Mouse (Mus musculus) limb, embryonic 15.5 days (tissue): ENCODE data around the gene Fam57b. TPM values are rescaled to one million over a fixed set of nuclear protein-coding genes. Genes with fewer than 3 reads are reported as not detected.
A peak's percentile ranks its signal among the peaks of the same experiment; 100 is the strongest.

Experiments used
- ATAC-seq: fragments of 200-750 bp; cut with Nextera tagmentation; 2 replicates; pipeline ENCODE4 v1.8.0; 2017; ENCODE audit warnings: low read depth, moderate TSS enrichment; ENCODE audit not compliant: insufficient number of reproducible peaks, low FRiP score, low TSS enrichment
- H3K27ac ChIP-seq: fragments of 300-500 bp; sonication (generic); 2 replicates; pipeline ENCODE4 v1.5.1; 2015; ENCODE audit warnings: moderate library complexity, mild to moderate bottlenecking, inconsistent platforms
- H3K27me3 ChIP-seq: fragments of 300-500 bp; sonication (generic); 2 replicates; pipeline ENCODE4 v1.6.1; 2015; ENCODE audit warnings: inconsistent platforms
- H3K36me3 ChIP-seq: fragments of 300-500 bp; sonication (generic); 2 replicates; pipeline ENCODE4 v1.6.1; 2015; ENCODE audit warnings: inconsistent platforms
- H3K4me1 ChIP-seq: fragments of 300-500 bp; sonication (generic); 2 replicates; pipeline ENCODE4 v1.6.1; 2015; ENCODE audit warnings: inconsistent platforms
- H3K4me2 ChIP-seq: fragments of 300-500 bp; sonication (generic); 2 replicates; pipeline ENCODE4 v1.6.1; 2015; ENCODE audit warnings: mild to moderate bottlenecking, inconsistent platforms
- H3K4me3 ChIP-seq: fragments of 300-500 bp; sonication (generic); 2 replicates; pipeline ENCODE4 v1.5.1; 2015; ENCODE audit warnings: mild to moderate bottlenecking, inconsistent platforms
- H3K9ac ChIP-seq: fragments of 300-500 bp; sonication (generic); 2 replicates; pipeline ENCODE4 v1.6.1; 2015; ENCODE audit warnings: inconsistent platforms
- H3K9me3 ChIP-seq: fragments of 300-500 bp; sonication (generic); 2 replicates; pipeline ENCODE4 v1.6.1; 2016; ENCODE audit warnings: inconsistent platforms
- WGBS: fragments of 180-500 bp; shearing (Covaris S2); methylation state at CpG from one replicate; pipeline ENCODE4 v1.1.7; 2015; 5-methylcytosine and 5-hydroxymethylcytosine counted together
- polyA plus RNA-seq: library from polyadenylated mRNA; unstranded; fragments of >200 nt; fragmentation: Nextera tagmentation; extraction: Ambion mirVana; gene quantifications from 2 replicates; pipeline ENCODE4 v1.2.1, GENCODE M21; 2015

Gene Fam57b
- polyA plus RNA-seq, 1 experiment from 2014 or later = 0.56 TPM

DNA sequence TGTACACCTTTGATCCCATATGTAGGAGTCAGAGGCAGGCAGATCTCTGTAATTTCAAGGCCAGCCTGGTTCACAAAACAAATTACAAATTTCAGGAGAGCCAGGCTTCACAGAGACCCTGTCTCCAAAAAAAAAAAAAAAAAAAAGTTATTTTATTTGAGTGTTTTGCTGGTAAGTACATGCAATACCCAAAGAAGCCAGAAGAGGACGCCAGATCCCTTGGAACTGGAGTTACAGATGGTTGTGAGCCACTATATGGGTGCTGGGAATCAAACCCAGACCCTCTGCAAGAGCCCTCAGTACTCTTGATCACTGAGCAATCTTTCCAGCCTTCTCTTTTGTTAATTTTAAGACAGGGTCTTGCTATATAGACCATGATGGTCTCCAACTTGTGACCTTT lies 21.4 kb downstream of the Fam57b start:
- H3K27ac ChIP-seq = no peak overlapping the region
- no peaks in the 10 kb centered on the region for H3K36me3 ChIP-seq
- H3K9me3 ChIP-seq = no peaks in the 10 kb centered on the region

DNA sequence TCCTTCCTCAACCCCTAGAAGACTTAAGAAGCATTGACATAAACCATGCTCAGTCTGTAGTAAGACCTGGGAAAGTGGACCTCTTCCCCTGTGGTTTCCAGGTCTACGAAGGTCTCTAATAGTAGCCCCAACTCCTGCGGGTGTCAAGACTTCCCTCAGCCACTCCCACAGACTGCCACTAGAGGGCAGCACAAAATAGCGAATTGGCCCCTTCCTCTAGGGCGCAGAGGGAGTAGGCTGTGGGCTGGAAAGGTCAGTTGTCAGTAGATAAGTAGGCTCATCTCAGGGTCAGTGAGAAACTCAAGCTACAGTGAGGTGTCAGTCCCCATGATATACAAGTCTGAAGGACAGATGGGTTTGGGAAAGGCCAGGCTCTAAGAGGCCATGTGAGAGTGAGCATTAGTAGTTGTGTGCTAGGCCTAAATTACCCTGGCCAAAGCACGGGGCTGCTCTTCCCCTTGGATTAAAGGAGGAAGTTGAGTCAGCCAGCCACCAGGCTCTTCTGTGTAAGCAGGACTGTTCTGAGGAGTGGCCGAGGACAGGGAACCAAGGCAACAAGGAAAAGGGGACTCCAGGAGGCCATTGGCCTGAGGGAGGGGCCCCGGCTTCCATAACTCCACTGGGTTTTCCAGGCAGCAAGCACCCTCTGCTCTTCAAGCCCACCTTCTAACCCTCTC lies 24.5 kb downstream of the Fam57b start:
- Histone ChIP-seq H3K4me1 (peaks cover 6% of the 10 kb centered on the region), H3K27me3 (peaks cover 48% of the 10 kb centered on the region), H3K9me3 (no peaks in the 10 kb centered on the region), H3K36me3 (no peaks in the 10 kb centered on the region), H3K4me3 (no peak overlapping the region), H3K9ac (no peak overlapping the region), H3K27ac (no peak overlapping the region), H3K4me2 (no peak overlapping the region)
- ATAC-seq = no peak
- 19% methylated on average over 7 of the region's 7 CpGs for WGBS

More for the DNA sequence above, 21.4 kb downstream of the Fam57b start:
- no peak overlapping the region for H3K4me3 ChIP-seq
- peaks cover 6% of the 10 kb centered on the region for H3K4me1 ChIP-seq
- H3K27me3 ChIP-seq = peaks cover 18% of the 10 kb centered on the region
- ATAC-seq = no peak
- 22% methylated on average over 1 of the region's 1 CpGs for WGBS
- H3K9ac ChIP-seq = no peak overlapping the region
- H3K4me2 ChIP-seq = no peak overlapping the region

DNA sequence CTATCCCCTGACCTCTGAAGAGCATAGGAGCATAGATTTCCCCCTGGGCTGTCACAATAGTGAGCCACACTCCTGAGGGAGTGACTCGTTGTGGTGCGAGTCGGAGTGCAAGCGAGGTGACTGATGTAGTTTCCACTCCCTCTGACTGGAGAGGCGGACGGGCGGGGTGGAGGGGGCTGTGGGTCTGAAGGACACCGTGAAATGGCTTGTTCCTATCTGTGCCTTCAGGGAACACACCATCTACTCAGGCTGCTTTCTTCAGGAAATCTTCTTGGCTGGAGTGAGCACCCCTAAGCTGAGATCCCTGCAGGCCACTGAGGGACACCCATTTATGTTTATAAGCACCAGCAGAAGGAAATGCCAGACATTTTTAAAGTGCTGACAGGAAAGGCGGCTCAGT lies 25.3 kb downstream of the Fam57b start:
- H3K9ac ChIP-seq = no peak overlapping the region
- 18% methylated on average over 9 of the region's 9 CpGs for WGBS
- H3K9me3 ChIP-seq = no peaks in the 10 kb centered on the region
- H3K27ac ChIP-seq = no peak overlapping the region
- peak overlapping the region; percentile 44; the same call in 1 of the 2 replicates for H3K4me2 ChIP-seq
- peaks cover 48% of the 10 kb centered on the region for H3K27me3 ChIP-seq
- no peak overlapping the region; the same call in 1 of the 2 replicates for H3K4me3 ChIP-seq
- ATAC-seq = no peak
- peaks cover 6% of the 10 kb centered on the region for H3K4me1 ChIP-seq
- H3K36me3 ChIP-seq = no peaks in the 10 kb centered on the region

DNA sequence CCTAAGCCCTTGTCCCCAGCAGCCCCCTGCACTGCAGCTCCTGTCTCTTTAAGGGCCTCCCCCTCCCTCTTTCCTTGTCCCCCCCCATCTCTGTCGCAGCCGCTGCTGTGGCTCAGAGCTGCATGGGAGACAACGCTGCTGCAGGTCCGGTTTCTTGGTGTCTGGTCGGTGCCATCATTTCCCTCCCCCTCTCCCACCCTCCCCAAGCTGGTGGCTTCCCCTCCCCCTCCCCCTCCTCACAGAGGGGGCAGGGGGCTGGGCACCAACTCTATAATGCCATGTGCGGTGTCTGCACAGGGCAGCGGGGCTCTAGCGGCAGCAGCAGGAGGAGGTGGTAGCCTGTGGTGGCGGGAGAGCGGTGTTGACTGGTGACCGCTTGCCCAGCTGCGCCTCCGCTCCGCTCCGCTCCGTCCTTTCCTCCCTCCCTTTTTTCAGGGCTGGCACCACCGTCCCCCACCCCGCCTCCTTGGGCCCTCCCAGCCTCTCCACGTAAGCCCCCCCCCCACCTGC lies 25.8 kb downstream of the Fam57b start:
- Histone ChIP-seq H3K9me3 (no peaks in the 10 kb centered on the region), H3K36me3 (no peaks in the 10 kb centered on the region), H3K27me3 (peaks cover 48% of the 10 kb centered on the region), H3K4me3 (peak overlapping the region; percentile 29), H3K9ac (no peak overlapping the region), H3K4me2 (peak overlapping the region; percentile 44), H3K4me1 (peaks cover 6% of the 10 kb centered on the region), H3K27ac (no peak overlapping the region)
- no peak for ATAC-seq
- WGBS = 2% methylated on average over 13 of the region's 19 CpGs

DNA sequence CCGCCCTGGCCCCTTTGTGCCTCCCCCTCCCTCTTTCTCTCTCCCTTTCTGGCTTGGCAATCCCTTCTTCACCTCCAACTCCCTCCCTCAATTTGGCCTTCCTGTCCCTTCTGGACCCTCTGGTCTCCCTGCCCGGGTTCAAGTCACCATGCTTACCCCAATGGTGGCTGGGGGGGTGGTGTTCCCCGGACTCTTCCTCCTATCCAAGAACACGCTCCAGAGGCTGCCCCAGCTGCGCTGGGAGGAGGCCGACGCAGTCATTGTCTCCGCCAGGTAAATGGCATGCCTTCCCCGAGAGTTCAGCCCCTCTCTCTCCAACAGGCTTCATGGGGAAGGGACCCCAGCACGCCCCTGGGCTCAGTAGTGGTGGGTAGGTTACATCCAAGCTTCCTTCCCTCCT lies 26.5 kb downstream of the Fam57b start:
- Histone ChIP-seq H3K4me2 (no peak overlapping the region), H3K4me1 (peaks cover 6% of the 10 kb centered on the region), H3K4me3 (no peak overlapping the region), H3K36me3 (no peaks in the 10 kb centered on the region), H3K27ac (no peak overlapping the region), H3K9ac (no peak overlapping the region), H3K27me3 (peaks cover 51% of the 10 kb centered on the region), H3K9me3 (no peaks in the 10 kb centered on the region)
- WGBS = 9% methylated on average over 10 of the region's 10 CpGs
- no peak for ATAC-seq

DNA sequence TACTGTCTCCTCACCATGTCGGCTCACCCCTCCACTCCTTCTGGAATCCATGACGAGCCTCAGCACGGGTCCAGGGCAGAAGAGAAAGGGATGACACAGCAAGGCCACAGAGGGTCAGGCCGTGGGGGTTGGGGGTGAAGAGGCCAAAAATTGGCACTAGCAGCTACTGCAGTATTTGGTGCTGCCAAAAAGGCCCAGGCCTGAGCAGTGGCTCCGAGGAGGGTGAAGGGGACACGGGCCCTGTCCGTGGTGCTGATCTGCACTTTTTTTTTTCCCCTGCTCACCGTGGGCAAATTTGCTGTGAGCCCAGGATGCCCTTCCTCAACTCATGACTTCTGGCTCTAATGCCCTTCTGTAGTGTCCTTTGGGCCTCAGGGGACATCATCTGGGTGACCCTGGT lies 27.9 kb downstream of the Fam57b start:
- H3K27ac ChIP-seq = no peak overlapping the region
- 18% methylated on average over 8 of the region's 8 CpGs for WGBS
- H3K27me3 ChIP-seq = peaks cover 53% of the 10 kb centered on the region
- H3K9me3 ChIP-seq = no peaks in the 10 kb centered on the region
- no peak for ATAC-seq
- no peak overlapping the region for H3K4me3 ChIP-seq
- no peak overlapping the region for H3K9ac ChIP-seq
- peaks cover 6% of the 10 kb centered on the region for H3K4me1 ChIP-seq
- H3K36me3 ChIP-seq = no peaks in the 10 kb centered on the region
- no peak overlapping the region for H3K4me2 ChIP-seq

DNA sequence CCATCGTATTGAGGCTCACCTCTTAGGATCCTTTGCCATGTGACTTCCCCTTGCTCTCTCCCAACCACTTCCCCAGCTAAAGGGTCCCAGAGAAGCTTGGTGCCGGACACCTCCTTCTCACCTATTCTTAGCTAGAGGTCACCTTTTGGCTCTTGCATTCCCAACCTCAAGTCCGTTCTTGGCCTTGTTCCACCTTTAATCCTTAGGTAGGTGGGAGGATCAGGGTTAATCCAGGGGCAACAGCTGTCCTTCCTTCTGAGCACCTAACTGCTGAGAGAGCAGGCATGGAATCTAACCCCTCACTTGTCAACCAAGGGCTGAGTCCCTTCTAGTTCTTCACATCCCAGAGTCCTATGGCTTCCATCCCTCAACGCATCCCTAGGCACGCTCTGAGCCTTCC lies 28.5 kb downstream of the Fam57b start:
- 73% methylated on average over 5 of the region's 5 CpGs for WGBS
- Histone ChIP-seq H3K4me2 (no peak overlapping the region), H3K9me3 (no peaks in the 10 kb centered on the region), H3K36me3 (no peaks in the 10 kb centered on the region), H3K27ac (no peak overlapping the region), H3K4me3 (no peak overlapping the region), H3K9ac (no peak overlapping the region), H3K27me3 (peaks cover 58% of the 10 kb centered on the region), H3K4me1 (peaks cover 6% of the 10 kb centered on the region)
- ATAC-seq = no peak

DNA sequence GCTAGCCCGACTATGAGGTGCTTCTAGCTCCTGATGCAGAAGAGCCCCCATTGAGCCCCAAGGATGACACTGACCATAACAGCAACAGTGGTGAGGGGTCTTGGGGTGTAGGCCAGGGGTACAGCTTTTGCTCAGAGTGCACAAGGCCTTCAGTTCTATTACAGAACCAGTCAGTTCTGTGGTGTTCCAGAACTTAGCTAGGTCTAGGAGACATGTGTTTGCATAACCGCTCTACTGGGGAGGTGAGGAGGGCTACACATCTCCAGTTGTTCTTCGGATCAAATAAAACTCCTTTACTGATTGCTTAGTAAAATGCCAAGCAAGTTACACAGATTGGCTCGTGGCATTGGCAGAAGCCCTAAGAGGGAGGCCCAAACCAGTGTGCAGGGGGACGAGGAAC lies 34.1 kb downstream of the Fam57b start, which contains the start of gene 4930451I11Rik:
Gene 4930451I11Rik (minus strand): TSS at position 101 of the 400 bp plus-strand sequence.
- Histone ChIP-seq H3K9me3 (no peaks in the 10 kb centered on the region), H3K4me3 (peak within 1 kb of the TSS; percentile 23), H3K27ac (no peak within 1 kb of the TSS), H3K9ac (no peak within 1 kb of the TSS), H3K27me3 (0 out of 2 replicates have a peak, but pooled peaks cover 20% of the 10 kb centered on the region), H3K36me3 (no peaks in the 10 kb centered on the region), H3K4me1 (peaks cover 4% of the 10 kb centered on the region), H3K4me2 (peak within 1 kb of the TSS; percentile 41)
- 64% methylated on average over 5 of the region's 5 CpGs for WGBS
- ATAC-seq = no peak

DNA sequence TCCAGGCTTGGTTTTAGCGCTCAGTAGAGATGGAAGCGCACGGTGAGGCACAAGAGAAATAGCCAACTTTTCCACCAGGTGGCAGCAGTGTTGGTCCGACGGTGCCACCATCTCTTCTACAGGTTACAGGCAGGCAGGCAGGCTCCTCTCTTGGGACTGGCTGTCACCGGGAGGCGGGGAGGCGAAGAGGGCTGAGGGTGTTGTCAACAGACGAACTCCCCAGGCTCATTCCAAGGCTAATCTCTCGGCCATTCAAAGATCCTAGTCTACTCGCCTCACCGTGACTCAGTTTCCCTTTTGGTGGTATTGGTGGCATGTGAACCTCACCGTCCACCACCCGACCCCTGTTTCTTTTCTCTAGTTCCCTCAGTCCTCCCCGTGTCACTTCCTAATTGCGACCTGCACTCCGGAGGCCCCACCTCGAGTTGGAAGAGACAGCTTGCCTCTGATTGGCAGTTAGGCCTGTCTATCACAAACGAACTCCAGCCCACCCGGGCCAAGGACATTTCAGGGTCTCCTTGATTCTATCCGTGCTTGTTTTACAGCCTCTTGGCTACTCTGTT lies 34.6 kb downstream of the Fam57b start:
- Histone ChIP-seq H3K9me3 (no peaks in the 10 kb centered on the region), H3K9ac (no peak overlapping the region), H3K36me3 (no peaks in the 10 kb centered on the region), H3K4me2 (peak overlapping the region; percentile 41), H3K27me3 (0 out of 2 replicates have a peak, but pooled peaks cover 17% of the 10 kb centered on the region), H3K4me3 (peak overlapping the region; percentile 23), H3K4me1 (peaks cover 4% of the 10 kb centered on the region), H3K27ac (no peak overlapping the region)
- WGBS = 2% methylated on average over 21 of the region's 21 CpGs
- ATAC-seq = peak; percentile 64

DNA sequence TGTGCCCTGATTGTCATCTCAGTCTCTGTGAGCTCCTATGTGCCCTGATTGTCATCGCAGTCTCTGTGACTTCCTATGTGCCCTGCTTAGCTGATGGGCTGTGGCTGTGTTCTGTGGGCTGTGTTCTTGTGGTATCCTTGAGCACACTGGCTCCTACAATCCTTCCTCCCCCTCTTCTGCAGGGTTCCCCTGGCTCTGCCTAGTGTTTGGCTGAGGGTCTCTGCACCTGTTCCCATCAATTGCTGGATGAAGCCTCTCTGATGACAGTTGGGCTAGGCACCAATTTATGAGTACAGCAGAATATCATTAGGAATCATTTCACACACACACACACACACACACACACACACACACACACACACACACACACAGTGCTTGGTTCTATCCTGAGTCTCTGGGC lies 35.8 kb downstream of the Fam57b start:
- no peak overlapping the region for H3K4me3 ChIP-seq
- no peak overlapping the region for H3K9ac ChIP-seq
- no peaks in the 10 kb centered on the region for H3K36me3 ChIP-seq
- H3K4me1 ChIP-seq = peaks cover 4% of the 10 kb centered on the region
- WGBS = 96% methylated on average over 1 of the region's 1 CpGs
- H3K4me2 ChIP-seq = no peak overlapping the region
- 0 out of 2 replicates have a peak, but pooled peaks cover 17% of the 10 kb centered on the region for H3K27me3 ChIP-seq
- no peaks in the 10 kb centered on the region for H3K9me3 ChIP-seq
- H3K27ac ChIP-seq = no peak overlapping the region
- ATAC-seq = no peak

DNA sequence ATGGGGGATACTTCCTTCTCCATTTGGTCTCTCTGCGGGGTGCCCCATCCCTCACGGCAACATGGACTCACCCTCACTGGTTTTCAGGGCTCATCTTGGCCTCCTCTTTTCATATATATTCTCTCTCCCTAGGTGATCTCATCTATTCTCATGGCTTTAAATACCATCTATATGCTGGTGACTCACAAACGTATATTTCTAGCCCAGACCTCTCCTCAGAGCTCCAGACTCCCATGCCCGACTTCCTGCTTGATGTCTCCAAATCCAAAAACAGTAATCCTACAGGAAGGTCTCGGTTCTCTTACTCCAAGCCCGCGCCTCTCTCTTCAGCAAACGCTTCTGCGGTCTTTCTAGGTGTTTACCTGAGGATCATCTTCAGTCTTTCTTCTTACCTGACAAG lies 45.8 kb downstream of the Fam57b start:
- Histone ChIP-seq H3K4me3 (no peak overlapping the region), H3K9me3 (no peaks in the 10 kb centered on the region), H3K9ac (no peak overlapping the region), H3K4me1 (peaks cover 12% of the 10 kb centered on the region), H3K36me3 (no peaks in the 10 kb centered on the region), H3K27me3 (peaks cover 18% of the 10 kb centered on the region), H3K27ac (no peak overlapping the region), H3K4me2 (no peak overlapping the region)
- 76% methylated on average over 9 of the region's 9 CpGs for WGBS
- ATAC-seq = no peak

DNA sequence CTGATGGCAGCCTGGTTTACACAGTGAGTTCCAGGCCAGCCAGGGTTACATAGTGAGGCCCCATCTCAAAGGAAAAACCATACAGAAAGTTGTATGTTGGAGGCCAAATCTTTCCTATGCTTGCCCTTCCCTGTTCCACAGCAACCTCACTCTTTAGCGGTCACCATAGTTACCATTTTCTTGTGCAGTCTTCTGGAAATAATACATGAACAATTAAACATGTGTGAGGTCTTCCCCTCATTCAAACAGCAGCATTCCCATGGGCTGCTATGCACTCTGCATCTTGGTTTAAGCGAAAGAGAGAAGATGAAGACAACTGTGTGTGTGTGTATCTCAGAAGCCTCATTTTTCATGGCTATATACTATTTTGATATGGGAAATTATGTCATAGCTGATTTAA lies 48.0 kb downstream of the Fam57b start:
- WGBS = 96% methylated on average over 2 of the region's 2 CpGs
- ATAC-seq = no peak
- H3K9ac ChIP-seq = no peak overlapping the region
- H3K9me3 ChIP-seq = no peaks in the 10 kb centered on the region
- no peak overlapping the region for H3K4me3 ChIP-seq
- H3K27ac ChIP-seq = no peak overlapping the region
- H3K4me2 ChIP-seq = no peak overlapping the region
- no peaks in the 10 kb centered on the region for H3K36me3 ChIP-seq
- peaks cover 39% of the 10 kb centered on the region for H3K27me3 ChIP-seq
- H3K4me1 ChIP-seq = peaks cover 19% of the 10 kb centered on the region
